Mouse (Mus musculus) liver, postnatal 0 days (tissue): ENCODE results near the gene Gm20388. TPM values are rescaled to one million over a fixed set of nuclear protein-coding genes. Genes with fewer than 3 reads are reported as not detected.

Source experiments
- ATAC-seq: fragments of 200-750 bp; cut with Nextera tagmentation; 2 replicates; pipeline ENCODE4 v1.8.0; 2017; ENCODE audit warnings: mild to moderate bottlenecking, moderate library complexity
- DNase-seq: peaks from one replicate; pipeline ENCODE4 v3.0.0-alpha.2; 2016
- H3K27ac ChIP-seq: fragments of 300-500 bp; sonication (generic); 2 replicates; pipeline ENCODE4 v1.5.1; 2014; ENCODE audit warnings: antibody characterized with exemption, moderate library complexity, mild to moderate bottlenecking, low read depth
- H3K27me3 ChIP-seq: fragments of 300-500 bp; sonication (generic); 2 replicates; pipeline ENCODE4 v1.6.1; 2014; ENCODE audit warnings: low read length, control low read depth, mixed read lengths; ENCODE audit not compliant: insufficient read depth
- H3K36me3 ChIP-seq: fragments of 300-500 bp; sonication (generic); replicated peaks from 2 replicates; pipeline ENCODE4 v1.6.1; 2014; ENCODE audit warnings: mild to moderate bottlenecking, control low read depth, low read length, moderate library complexity, mixed read lengths; ENCODE audit not compliant: insufficient read depth
- H3K4me1 ChIP-seq: fragments of 300-500 bp; sonication (generic); 2 replicates; pipeline ENCODE4 v1.6.1; 2014; ENCODE audit warnings: antibody characterized with exemption, mild to moderate bottlenecking, control low read depth; ENCODE audit not compliant: insufficient read depth
- H3K4me2 ChIP-seq: fragments of 300-500 bp; sonication (generic); 2 replicates; pipeline ENCODE4 v1.6.1; 2014; ENCODE audit warnings: low read depth, mild to moderate bottlenecking, low read length, moderate library complexity, mixed read lengths
- H3K4me3 ChIP-seq: fragments of 300-500 bp; sonication (generic); 2 replicates; pipeline ENCODE4 v1.5.1; 2014; ENCODE audit warnings: low read depth, low read length
- H3K9ac ChIP-seq: fragments of 300-500 bp; sonication (generic); replicated peaks from 2 replicates; pipeline ENCODE4 v1.6.1; 2014; ENCODE audit warnings: mild to moderate bottlenecking, moderate library complexity
- H3K9me3 ChIP-seq: fragments of 300-500 bp; sonication (generic); 2 replicates; pipeline ENCODE4 v1.6.1; 2016; ENCODE audit warnings: mild to moderate bottlenecking, control low read depth, low read length, mixed read lengths
- CTCF ChIP-seq: sonication (generic); IDR thresholded peaks from 2 replicates; pipeline ENCODE4 v1.5.1; 2016; ENCODE audit warnings: antibody characterized with exemption, low read depth
- EP300 ChIP-seq: IDR thresholded peaks from 2 replicates; pipeline ENCODE4 v1.6.1; 2016; ENCODE audit warnings: antibody characterized with exemption, low read depth, mild to moderate bottlenecking
- WGBS: fragments of 180-500 bp; shearing (Covaris S2); extraction: QIAGEN DNeasy Blood & Tissue Kit; methylation state at CpG from one replicate; pipeline ENCODE4 v1.1.7; 2014; ENCODE audit not compliant: insufficient replicate concordance; 5-methylcytosine and 5-hydroxymethylcytosine counted together
- polyA plus RNA-seq: library from polyadenylated mRNA; unstranded; fragments of >200 nt; fragmentation: Nextera tagmentation; extraction: Ambion mirVana; gene quantifications from 2 replicates; pipeline ENCODE4 v1.2.1, GENCODE M21; 2015

Gene Gm20388
- polyA plus RNA-seq, 1 experiment from 2014 or later: not detected

- H3K27ac ChIP-seq: no peak overlapping the region
- ATAC-seq: no peak
- no peak for DNase-seq
- no peaks in the 10 kb centered on the region for H3K27me3 ChIP-seq
- no peak overlapping the region for H3K4me3 ChIP-seq
- WGBS: 38% methylated on average over 6 of the region's 6 CpGs
- TF ChIP-seq CTCF (no peak), EP300 (no peak)
- H3K4me2 ChIP-seq: no peak overlapping the region
- no peak overlapping the region for H3K9ac ChIP-seq
- H3K36me3 ChIP-seq: no peaks in the 10 kb centered on the region
- no peaks in the 10 kb centered on the region for H3K9me3 ChIP-seq
- H3K4me1 ChIP-seq: peaks cover 54% of the 10 kb centered on the region
Measured at GRCm38 (mm10) chr8:122953028-122953427, 3042.4 kb downstream of the Gm20388 start.

GRCm38 (mm10) chr8:122954090-122954799 lies 3043.6 kb downstream of the Gm20388 start:
- Histone ChIP-seq H3K27ac (no peak overlapping the region), H3K9ac (no peak overlapping the region), H3K4me1 (peaks cover 53% of the 10 kb centered on the region), H3K9me3 (no peaks in the 10 kb centered on the region), H3K4me3 (no peak overlapping the region), H3K36me3 (no peaks in the 10 kb centered on the region), H3K4me2 (no peak overlapping the region), H3K27me3 (no peaks in the 10 kb centered on the region)
- DNase-seq: no peak
- 46% methylated on average over 3 of the region's 3 CpGs for WGBS
- no peak for ATAC-seq
- TF ChIP-seq EP300 (no peak), CTCF (no peak)

- Histone ChIP-seq H3K36me3 (no peaks in the 10 kb centered on the region), H3K4me2 (no peak overlapping the region), H3K9ac (no peak overlapping the region), H3K4me1 (peaks cover 55% of the 10 kb centered on the region), H3K27ac (no peak overlapping the region), H3K9me3 (no peaks in the 10 kb centered on the region), H3K27me3 (no peaks in the 10 kb centered on the region), H3K4me3 (no peak overlapping the region)
- DNase-seq (no peak), ATAC-seq (no peak)
- no peak for TF ChIP-seq EP300
- TF ChIP-seq CTCF: no peak
Measured at GRCm38 (mm10) chr8:122955195-122955594, 3044.6 kb downstream of the Gm20388 start.

GRCm38 (mm10) chr8:122955997-122956396 lies 3045.4 kb downstream of the Gm20388 start:
- Histone ChIP-seq H3K27me3 (no peaks in the 10 kb centered on the region), H3K36me3 (no peaks in the 10 kb centered on the region), H3K9ac (no peak overlapping the region), H3K4me3 (no peak overlapping the region), H3K4me1 (peaks cover 63% of the 10 kb centered on the region), H3K27ac (no peak overlapping the region), H3K9me3 (no peaks in the 10 kb centered on the region), H3K4me2 (no peak overlapping the region)
- WGBS: 69% methylated on average over 3 of the region's 3 CpGs
- TF ChIP-seq EP300 (no peak), CTCF (no peak)
- ATAC-seq: peak; percentile 47; the same call in 1 of the 2 replicates
- DNase-seq: no peak

- no peak overlapping the region for H3K9ac ChIP-seq
- peaks cover 71% of the 10 kb centered on the region for H3K4me1 ChIP-seq
- H3K27me3 ChIP-seq: no peaks in the 10 kb centered on the region
- peak overlapping the region; percentile 39; the same call in 1 of the 2 replicates for H3K27ac ChIP-seq
- ATAC-seq (peak; percentile 26; the same call in 1 of the 2 replicates), DNase-seq (no peak)
- H3K9me3 ChIP-seq: no peaks in the 10 kb centered on the region
- 70% methylated on average over 5 of the region's 5 CpGs for WGBS
- no peak overlapping the region for H3K4me3 ChIP-seq
- no peak for TF ChIP-seq CTCF
- no peak overlapping the region for H3K4me2 ChIP-seq
- H3K36me3 ChIP-seq: peaks cover 6% of the 10 kb centered on the region; the same call in 1 of the 2 replicates
Measured at GRCm38 (mm10) chr8:122960323-122960722, 3049.7 kb downstream of the Gm20388 start.

- peak overlapping the region; percentile 38; the same call in 1 of the 2 replicates for H3K4me2 ChIP-seq
- H3K4me1 ChIP-seq: peaks cover 66% of the 10 kb centered on the region
- peak overlapping the region; percentile 39; the same call in 1 of the 2 replicates for H3K27ac ChIP-seq
- H3K9me3 ChIP-seq: no peaks in the 10 kb centered on the region
- ATAC-seq: peak; percentile 78
- 11% methylated on average over 1 of the region's 1 CpGs for WGBS
- no peaks in the 10 kb centered on the region for H3K27me3 ChIP-seq
- TF ChIP-seq EP300 (no peak), CTCF (no peak)
- DNase-seq: no peak
- H3K9ac ChIP-seq: no peak overlapping the region
- peaks cover 6% of the 10 kb centered on the region; the same call in 1 of the 2 replicates for H3K36me3 ChIP-seq
- no peak overlapping the region for H3K4me3 ChIP-seq
Measured at GRCm38 (mm10) chr8:122960932-122961331, 3050.3 kb downstream of the Gm20388 start.
